Mouse (Mus musculus): ENCODE measurements around the gene 1500009C09Rik.
"Not testable (repeated sequence)": the region's sequence is repeated elsewhere in the genome, so short reads cannot be mapped to it uniquely, and the experiment has no call there.

1500009C09Rik gene

GRCm38 (mm10) chr15:82218778-82219666, 33.2 kb upstream of the 1500009C09Rik start:
- DNase-seq (ENCODE audit: low spot score): no peak

GRCm38 (mm10) chr15:82220003-82220675, 32.1 kb upstream of the 1500009C09Rik start:
- no peak for DNase-seq (ENCODE audit: low spot score)

GRCm38 (mm10) chr15:82221104-82221860, 30.9 kb upstream of the 1500009C09Rik start:
- no peak for DNase-seq (ENCODE audit: low spot score)

DNA sequence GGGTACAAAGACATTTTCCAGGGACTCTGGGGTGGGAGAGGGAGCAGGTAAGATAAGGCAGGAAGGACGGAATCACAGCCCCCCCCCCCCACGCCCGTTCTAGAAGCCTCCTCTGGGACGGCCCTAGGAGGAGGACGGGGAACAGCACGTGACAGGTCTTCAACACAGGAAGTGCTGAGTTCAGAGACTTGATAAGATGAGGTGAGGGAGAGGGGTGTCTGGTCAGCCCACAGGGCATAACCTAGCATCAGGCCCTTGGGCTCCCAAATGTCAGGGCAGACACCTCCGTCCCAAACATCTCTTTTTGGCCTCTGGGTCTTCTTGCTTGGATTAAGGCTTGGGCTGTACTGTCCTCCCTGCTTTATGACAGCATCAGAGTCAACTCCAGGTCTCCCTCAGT, 28.9 kb upstream of the 1500009C09Rik start:
- no peak for DNase-seq (ENCODE audit: low spot score)

- DNase-seq (ENCODE audit: low spot score): no peak
Measured at GRCm38 (mm10) chr15:82223657-82224601, 28.3 kb upstream of the 1500009C09Rik start, which contains the start of gene Tnfrsf13c. TSS of gene Tnfrsf13c (minus strand) at chr15:82224369.

- no peak for DNase-seq (ENCODE audit: low spot score)
Measured at GRCm38 (mm10) chr15:82224602-82225215, 27.5 kb upstream of the 1500009C09Rik start.

DNA sequence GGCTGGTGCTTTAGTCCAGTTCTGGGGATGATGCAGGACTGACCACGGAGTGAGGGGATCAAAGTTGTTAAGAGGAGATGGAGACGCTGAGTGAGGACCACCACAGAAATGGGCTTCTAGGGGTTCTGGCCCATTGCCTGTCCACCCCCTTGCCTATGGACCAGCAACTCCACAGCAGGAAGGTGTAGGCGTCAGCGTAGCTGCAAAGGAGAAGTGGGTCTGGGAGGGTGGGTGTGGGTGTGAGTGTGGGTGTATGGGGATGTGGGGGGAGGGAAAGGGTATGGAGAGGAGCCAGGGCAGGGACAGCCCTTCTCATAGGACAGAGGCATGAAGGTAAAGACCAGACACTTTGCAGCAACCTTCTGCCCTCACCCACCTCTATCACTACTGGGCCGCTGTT, 26.4 kb upstream of the 1500009C09Rik start:
- no peak for DNase-seq (ENCODE audit: low spot score)

GRCm38 (mm10) chr15:82229542-82230045, 22.6 kb upstream of the 1500009C09Rik start:
- DNase-seq (ENCODE audit: low spot score): no peak

GRCm38 (mm10) chr15:82230098-82230611, 22.0 kb upstream of the 1500009C09Rik start:
- DNase-seq (ENCODE audit: low spot score): no peak

DNA sequence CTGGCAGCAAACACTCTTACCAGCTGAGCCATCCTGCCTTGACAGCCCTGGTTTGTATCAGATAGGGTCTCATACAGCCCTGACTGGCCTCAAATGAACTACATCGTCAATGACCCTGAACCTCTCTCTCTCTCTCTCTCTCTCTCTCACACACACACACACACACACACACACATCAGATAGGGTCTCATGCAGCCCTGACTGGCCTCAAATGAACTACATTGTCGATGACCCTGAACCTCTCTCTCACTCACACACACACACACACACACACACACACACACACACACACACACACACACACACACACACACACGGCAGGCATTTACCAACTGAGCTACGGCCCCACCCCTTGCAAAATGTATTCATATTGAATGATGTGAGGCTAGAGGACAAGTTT, 21.1 kb upstream of the 1500009C09Rik start:
- no peak for DNase-seq (ENCODE audit: low spot score)

DNA sequence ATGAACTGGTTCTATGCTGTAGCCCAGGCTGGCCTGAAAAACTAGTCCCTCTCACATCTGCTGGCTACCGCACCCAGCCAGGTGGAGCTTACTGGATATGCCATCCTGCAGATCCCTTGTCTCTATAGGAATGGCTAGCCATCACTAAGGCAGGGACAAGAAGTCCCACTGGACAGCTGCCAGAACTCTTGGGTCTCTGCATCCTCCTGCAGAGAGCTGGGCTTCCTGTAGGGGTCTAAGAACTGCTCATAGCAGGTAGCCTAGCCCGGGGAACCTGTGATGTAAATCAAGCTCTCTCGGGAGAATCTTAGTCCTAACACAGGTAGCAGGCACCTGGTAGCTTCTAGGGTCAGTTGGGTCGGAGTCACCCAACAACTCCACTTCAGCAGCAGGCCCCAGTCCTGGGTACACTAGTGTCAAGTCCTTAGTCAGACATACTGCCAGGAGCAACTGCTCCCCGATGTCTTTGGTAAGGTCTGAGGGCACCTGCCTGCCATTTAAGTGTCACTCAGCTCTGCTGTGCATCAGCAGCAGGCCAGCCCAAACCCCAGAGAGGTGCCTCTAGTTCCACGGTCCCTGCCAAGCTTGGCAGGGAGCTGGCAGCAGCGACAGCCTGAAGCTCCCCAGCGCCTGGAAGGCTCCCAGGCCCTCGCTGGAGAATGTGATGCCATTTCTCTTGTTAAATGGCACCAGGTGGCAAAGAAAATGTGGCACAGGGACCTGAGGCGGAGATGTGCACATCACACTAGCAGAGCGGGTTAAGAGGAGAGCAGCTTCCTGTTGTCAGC, 20.4 kb upstream of the 1500009C09Rik start:
- DNase-seq (ENCODE audit: low spot score): peak; percentile 66

- no peak for DNase-seq (ENCODE audit: low spot score)
Measured at GRCm38 (mm10) chr15:82232651-82233050, 19.5 kb upstream of the 1500009C09Rik start.

GRCm38 (mm10) chr15:82235661-82236060, 16.5 kb upstream of the 1500009C09Rik start:
- DNase-seq (ENCODE audit: low spot score): no peak

DNA sequence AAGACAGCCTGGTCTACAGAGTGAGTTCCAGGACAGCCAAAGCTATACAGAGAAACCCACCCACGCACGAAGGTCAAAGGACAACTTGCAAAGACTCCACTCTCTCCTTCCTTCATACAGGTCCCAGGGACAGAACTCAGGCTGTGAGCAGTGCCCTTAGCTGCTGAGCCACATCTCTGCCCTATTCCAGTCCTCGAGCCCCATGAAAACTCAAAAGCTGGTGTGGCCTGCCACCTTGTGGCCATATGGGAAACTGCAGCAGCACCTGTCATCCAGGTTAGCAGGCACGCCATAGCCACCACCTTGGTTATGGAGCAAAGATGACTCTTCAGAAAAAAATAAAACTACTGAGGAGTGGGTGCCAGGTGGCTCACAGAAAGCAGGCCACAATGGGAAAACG, 15.6 kb upstream of the 1500009C09Rik start:
- peak; percentile 86 for DNase-seq (ENCODE audit: low spot score)

- DNase-seq (ENCODE audit: low spot score): no peak
Measured at GRCm38 (mm10) chr15:82243311-82243710, 8.9 kb upstream of the 1500009C09Rik start.

DNA sequence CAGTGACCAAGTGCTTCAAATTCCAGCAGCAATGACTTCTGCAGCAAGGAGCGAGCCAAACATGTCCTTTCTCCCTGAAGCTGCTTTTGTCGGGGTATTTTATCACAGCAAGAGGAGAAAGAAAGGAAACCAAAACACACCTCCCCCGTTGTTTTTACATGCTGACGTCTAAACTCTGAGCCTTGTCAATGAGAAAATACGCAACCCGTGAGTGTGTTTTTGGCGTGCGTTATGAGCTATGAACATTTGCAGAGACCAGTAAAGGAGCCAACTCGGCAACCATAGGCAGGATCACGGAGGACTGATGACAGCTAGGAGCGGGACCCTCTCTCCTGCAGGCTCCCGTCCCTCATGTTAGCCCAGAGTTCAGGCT, 8.5 kb upstream of the 1500009C09Rik start:
- DNase-seq (ENCODE audit: low spot score): peak; percentile 33

DNA sequence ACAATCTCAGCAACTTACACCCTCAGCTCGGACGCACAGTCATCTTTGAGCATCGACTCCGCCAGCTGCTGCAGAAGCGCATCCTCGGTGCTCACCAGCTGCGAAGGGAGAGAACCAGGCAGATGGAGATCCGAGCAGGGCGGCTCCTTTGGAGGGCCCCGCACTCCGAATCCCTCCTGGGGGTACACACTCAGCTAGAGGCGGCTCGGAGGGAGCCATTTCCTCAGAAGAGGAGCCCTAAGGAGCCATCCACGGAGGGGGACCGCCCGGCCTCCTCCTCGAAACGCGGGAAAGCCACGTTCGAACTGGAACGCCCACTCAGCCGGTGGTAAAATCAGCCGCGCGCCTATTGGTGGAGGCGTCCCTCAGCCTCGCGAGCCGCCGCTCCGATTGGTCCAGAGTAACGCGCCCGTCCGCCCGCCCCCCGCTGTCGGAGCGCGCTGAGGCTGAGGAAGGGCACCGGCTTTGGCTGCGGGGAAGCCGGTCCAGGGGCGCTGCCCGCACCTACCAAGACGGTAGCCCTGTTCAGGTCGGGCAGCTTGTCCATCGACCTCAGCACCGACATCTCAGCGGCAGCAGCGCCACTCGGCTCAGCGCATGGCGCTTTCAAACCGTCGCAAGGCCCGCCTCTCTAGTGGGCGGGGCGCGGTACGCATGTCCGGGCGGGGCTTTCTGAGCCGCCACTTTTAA, 7.9 kb upstream of the 1500009C09Rik start, which contains the start of gene Cenpm:
Gene Cenpm, minus strand, starts transcription at position 634 of the 690 bp plus-strand sequence.
- DNase-seq (ENCODE audit: low spot score): peak; percentile 95

DNA sequence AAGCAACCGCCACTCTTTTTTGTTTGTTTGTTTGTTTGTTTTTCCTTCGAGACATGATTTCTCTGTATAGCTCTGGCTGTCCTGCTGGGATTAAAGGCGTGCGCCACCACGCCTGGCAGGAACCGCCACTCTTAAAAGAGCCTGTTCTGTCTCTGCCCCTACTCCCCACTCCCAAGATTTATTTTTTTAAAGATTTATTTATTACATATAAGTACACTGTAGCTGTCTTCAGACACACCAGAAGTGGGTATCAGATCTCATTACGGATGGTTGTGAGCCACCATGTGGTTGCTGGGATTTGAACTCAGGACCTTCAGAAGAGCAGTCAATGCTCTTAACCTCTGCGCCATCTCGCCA, 7.4 kb upstream of the 1500009C09Rik start:
- DNase-seq (ENCODE audit: low spot score): not testable (repeated sequence)

All from MN1 (cell line).